In genomic region chr12:86800336-86800735, GRCm38 (mm10) we compare ENCODE assay signal across 7 mouse cellular contexts.
DNase-seq lines count a peak whose midpoint lies in the region; ATAC-seq lines count a peak whose summit lies in the region.

No protein-coding gene starts in this region.

- H3K27ac ChIP-seq in forebrain, embryonic 15.5 days (replicated peaks): peak overlapping the region; percentile 98
- H3K27ac ChIP-seq in limb, embryonic 12.5 days: peak overlapping the region; percentile 99
- H3K27ac ChIP-seq in stomach, embryonic 15.5 days: peak overlapping the region; percentile 95

- peak overlapping the region; percentile 85 for H3K4me3 ChIP-seq in megakaryocyte, embryonic 14.5 days (replicated peaks)
- H3K4me3 ChIP-seq in forebrain, embryonic 15.5 days: no peak overlapping the region
- H3K4me3 ChIP-seq in limb, embryonic 12.5 days (replicated peaks): no peak overlapping the region
- H3K4me3 ChIP-seq in stomach, embryonic 15.5 days (replicated peaks): no peak overlapping the region

- DNase-seq in embryo, embryonic 10.5 days (ENCODE audit: low spot score): no peak
- DNase-seq in frontal cortex, postnatal 10 days (ENCODE audit: low spot score in 2 of 2): no peak

- H3K9ac ChIP-seq in forebrain, embryonic 15.5 days (replicated peaks): peak overlapping the region; percentile 31
- no peak overlapping the region for H3K9ac ChIP-seq in limb, embryonic 12.5 days (replicated peaks)
- H3K9ac ChIP-seq in stomach, embryonic 15.5 days: no peak overlapping the region

- WGBS in forebrain, embryonic 15.5 days: 21% methylated on average over 4 of the region's 4 CpGs
- 19% methylated on average over 4 of the region's 4 CpGs for WGBS in limb, embryonic 12.5 days
- WGBS in stomach, embryonic 15.5 days: 33% methylated on average over 4 of the region's 4 CpGs

- H3K4me1 ChIP-seq in megakaryocyte, embryonic 14.5 days: peaks cover 89% of the 10 kb centered on the region
- H3K4me1 ChIP-seq in forebrain, embryonic 15.5 days: peaks cover 76% of the 10 kb centered on the region
- peaks cover 70% of the 10 kb centered on the region for H3K4me1 ChIP-seq in limb, embryonic 12.5 days (replicated peaks)
- H3K4me1 ChIP-seq in stomach, embryonic 15.5 days: peaks cover 55% of the 10 kb centered on the region

- ATAC-seq in megakaryocyte, adult 5-6 weeks (ENCODE audit: poor library complexity, severe bottlenecking): no peak
- ATAC-seq in forebrain, embryonic 15.5 days (replicated peaks): no peak
- ATAC-seq in limb, embryonic 12.5 days (ENCODE audit: insufficient number of reproducible peaks, insufficient read depth, low FRiP score, low TSS enrichment, low read depth): no peak
- ATAC-seq in stomach, embryonic 15.5 days (ENCODE audit: insufficient read depth, low FRiP score, low read depth): no peak

- no peaks in the 10 kb centered on the region for H3K9me3 ChIP-seq in megakaryocyte, embryonic 14.5 days
- no peaks in the 10 kb centered on the region for H3K9me3 ChIP-seq in forebrain, embryonic 15.5 days
- no peaks in the 10 kb centered on the region for H3K9me3 ChIP-seq in limb, embryonic 12.5 days
- H3K9me3 ChIP-seq in stomach, embryonic 15.5 days: no peaks in the 10 kb centered on the region

- peak overlapping the region; percentile 38; the same call in 1 of the 2 replicates for H3K4me2 ChIP-seq in forebrain, embryonic 15.5 days (replicated peaks)
- peak overlapping the region; percentile 57 for H3K4me2 ChIP-seq in limb, embryonic 12.5 days
- peak overlapping the region; percentile 47 for H3K4me2 ChIP-seq in stomach, embryonic 15.5 days

- no peaks in the 10 kb centered on the region for H3K27me3 ChIP-seq in megakaryocyte, embryonic 14.5 days (replicated peaks)
- H3K27me3 ChIP-seq in forebrain, embryonic 15.5 days: no peaks in the 10 kb centered on the region
- H3K27me3 ChIP-seq in limb, embryonic 12.5 days: no peaks in the 10 kb centered on the region
- no peaks in the 10 kb centered on the region for H3K27me3 ChIP-seq in stomach, embryonic 15.5 days (replicated peaks)

- H3K36me3 ChIP-seq in megakaryocyte, embryonic 14.5 days (replicated peaks; ENCODE audit: low read length): no peaks in the 10 kb centered on the region
- no peaks in the 10 kb centered on the region for H3K36me3 ChIP-seq in forebrain, embryonic 15.5 days
- H3K36me3 ChIP-seq in limb, embryonic 12.5 days: no peaks in the 10 kb centered on the region
- H3K36me3 ChIP-seq in stomach, embryonic 15.5 days: no peaks in the 10 kb centered on the region
